Mouse (Mus musculus): ENCODE data around the gene H2al2a.

The H2al2a gene

GRCm38 (mm10) chr2:17996858-17997257 is at the start of gene H2al2a:
Gene H2al2a, minus strand, starts transcription at chr2:17996958.
- ChIA-PET CTCF (interaction anchor here in 1 of 4 experiments (0.6 kb wide), 1 partner anchor 453 kb away, joined by 7 read pairs; no protein-coding TSS in a partner anchor), POLR2A (interaction anchor here in 2 of 4 experiments (0.6 to 1.3 kb wide), 4 partner anchors 8 to 735 kb away, joined by 3 to 4 read pairs (median 3); no protein-coding TSS in a partner anchor)

GRCm38 (mm10) chr2:18046186-18046585 is 49.4 kb upstream of the H2al2a start:
- CTCF ChIA-PET = interaction anchor here in 2 of 4 experiments (1.2 to 1.4 kb wide), 2 partner anchors 11 to 19 kb away, joined by 3 read pairs; no protein-coding TSS in a partner anchor
- POLR2A ChIA-PET = interaction anchor here (0.7 to 9.3 kb wide), 22 partner anchors 8 to 151 kb away, joined by 3 to 125 read pairs (median 4); partner anchors contain the start of genes Mllt10 (in 2 of the 4) and A930004D18Rik (in 1 of the 4)

- ChIA-PET POLR2A (interaction anchor here (0.7 to 9.3 kb wide), 17 partner anchors 9 to 140 kb away, joined by 3 to 125 read pairs (median 4); partner anchors contain the start of gene A930004D18Rik (in 1 of the 4)), CTCF (interaction anchor here in 1 of 4 experiments (1.2 kb wide), 1 partner anchor 18 kb away, joined by 3 read pairs; no protein-coding TSS in a partner anchor)
Observed at GRCm38 (mm10) chr2:18045781-18046181, 49.0 kb upstream of the H2al2a start.

- POLR2A ChIA-PET = interaction anchor here in 3 of 4 experiments (0.7 to 9.3 kb wide), 11 partner anchors 8 to 141 kb away, joined by 3 to 125 read pairs (median 5); partner anchors contain the start of gene A930004D18Rik (in 1 of the 3)
- CTCF ChIA-PET = interaction anchor here in 1 of 4 experiments (1.2 kb wide), 1 partner anchor 18 kb away, joined by 3 read pairs; no protein-coding TSS in a partner anchor
Observed at GRCm38 (mm10) chr2:18045143-18045780, 48.5 kb upstream of the H2al2a start.

- CTCF ChIA-PET = interaction anchor here in 1 of 4 experiments (1.0 kb wide), 1 partner anchor 14 kb away, joined by 3 read pairs; no protein-coding TSS in a partner anchor
Observed at GRCm38 (mm10) chr2:18041199-18041885, 44.6 kb upstream of the H2al2a start.

GRCm38 (mm10) chr2:18040347-18041160 is 43.8 kb upstream of the H2al2a start:
- ChIA-PET POLR2A (interaction anchor here (0.5 to 8.8 kb wide), 47 partner anchors 8 to 514 kb away, joined by 3 to 85 read pairs (median 4); partner anchors contain the start of genes Skida1 (in 3 of the 4) and Mllt10 (in 2 of the 4)), CTCF (interaction anchor here in 2 of 4 experiments (0.6 to 2.6 kb wide), 4 partner anchors 8 to 13 kb away, joined by 3 to 13 read pairs (median 4); no protein-coding TSS in a partner anchor)

More at GRCm38 (mm10) chr2:18041199-18041885, 44.6 kb upstream of the H2al2a start:
- POLR2A ChIA-PET = interaction anchor here in 3 of 4 experiments (0.6 to 8.8 kb wide), 23 partner anchors 8 to 106 kb away, joined by 3 to 85 read pairs (median 7); partner anchors contain the start of genes Skida1 (in 2 of the 3) and Mllt10 (in 1 of the 3)

- POLR2A ChIA-PET = interaction anchor here (0.6 to 8.8 kb wide), 44 partner anchors 9 to 1618 kb away, joined by 3 to 85 read pairs (median 4); partner anchors contain the start of genes Skida1 (in 3 of the 4), Mllt10 (in 2 of the 4) and Dnajc1 (in 1 of the 4)
- CTCF ChIA-PET = interaction anchor here in 3 of 4 experiments (0.6 to 2.6 kb wide), 6 partner anchors 8 to 395 kb away, joined by 3 to 13 read pairs (median 4); no protein-coding TSS in a partner anchor
Observed at GRCm38 (mm10) chr2:18039566-18040290, 43.0 kb upstream of the H2al2a start.

- CTCF ChIA-PET = interaction anchor here in 2 of 4 experiments (0.6 to 2.6 kb wide), 3 partner anchors 11 to 394 kb away, joined by 3 to 13 read pairs (median 5); no protein-coding TSS in a partner anchor
- POLR2A ChIA-PET = interaction anchor here in 3 of 4 experiments (0.5 to 8.8 kb wide), 28 partner anchors 8 to 1619 kb away, joined by 3 to 85 read pairs (median 5); partner anchors contain the start of genes Mllt10 (in 2 of the 3), Skida1 (in 2 of the 3) and Dnajc1 (in 1 of the 3)
Observed at GRCm38 (mm10) chr2:18038895-18039371, 42.2 kb upstream of the H2al2a start.

GRCm38 (mm10) chr2:18038141-18038752 is 41.5 kb upstream of the H2al2a start:
- POLR2A ChIA-PET = interaction anchor here in 3 of 4 experiments (0.5 to 8.8 kb wide), 22 partner anchors 8 to 101 kb away, joined by 3 to 85 read pairs (median 10); partner anchors contain the start of genes Mllt10 (in 2 of the 3) and Skida1 (in 2 of the 3)
- CTCF ChIA-PET = interaction anchor here in 2 of 4 experiments (0.6 to 2.6 kb wide), 4 partner anchors 10 to 102 kb away, joined by 3 to 13 read pairs (median 4); no protein-coding TSS in a partner anchor

GRCm38 (mm10) chr2:18037491-18037890 is 40.7 kb upstream of the H2al2a start, which contains the start of gene A930004D18Rik:
Gene A930004D18Rik, minus strand, starts transcription at chr2:18037737.
- ChIA-PET POLR2A (interaction anchor here (0.6 to 8.8 kb wide), 13 partner anchors 9 to 549 kb away, joined by 3 to 85 read pairs (median 5); partner anchors contain the start of gene Skida1 (in 2 of the 4)), CTCF (interaction anchor here in 2 of 4 experiments (0.6 to 1.2 kb wide), 4 partner anchors 14 to 102 kb away, joined by 3 to 4 read pairs (median 4); no protein-coding TSS in a partner anchor)

GRCm38 (mm10) chr2:18034371-18035250 is 37.9 kb upstream of the H2al2a start:
- POLR2A ChIA-PET = interaction anchor here in 1 of 4 experiments (1.3 to 10.5 kb wide), 3 partner anchors 13 to 74 kb away, joined by 3 to 125 read pairs (median 58); partner anchors contain the start of genes Mllt10 and Skida1

GRCm38 (mm10) chr2:18033166-18034108 is 36.7 kb upstream of the H2al2a start:
- POLR2A ChIA-PET = interaction anchor here in 3 of 4 experiments (0.7 to 10.5 kb wide), 15 partner anchors 7 to 516 kb away, joined by 3 to 125 read pairs (median 3); partner anchors contain the start of genes Mllt10 (in 1 of the 3) and Skida1 (in 1 of the 3)

More at GRCm38 (mm10) chr2:18034371-18035250, 37.9 kb upstream of the H2al2a start:
- CTCF ChIA-PET = interaction anchor here in 1 of 4 experiments (0.9 kb wide), 1 partner anchor 96 kb away, joined by 3 read pairs; no protein-coding TSS in a partner anchor

GRCm38 (mm10) chr2:18032538-18032895 is 35.8 kb upstream of the H2al2a start:
- ChIA-PET POLR2A (interaction anchor here (0.5 to 10.5 kb wide), 19 partner anchors 8 to 178 kb away, joined by 3 to 125 read pairs (median 4); partner anchors contain the start of genes Skida1 (in 3 of the 4) and Mllt10 (in 1 of the 4)), CTCF (interaction anchor here in 2 of 4 experiments (0.7 to 1.0 kb wide), 2 partner anchors 7 to 31 kb away, joined by 3 read pairs; no protein-coding TSS in a partner anchor)

More at GRCm38 (mm10) chr2:18033166-18034108, 36.7 kb upstream of the H2al2a start:
- CTCF ChIA-PET = interaction anchor here in 2 of 4 experiments (0.6 to 0.9 kb wide), 3 partner anchors 97 to 648 kb away, joined by 3 read pairs; no protein-coding TSS in a partner anchor

All from embryonic stem cell, embryonic (primary cell).